Mouse (Mus musculus): ENCODE measurements around the gene Sult1a1.

The Sult1a1 gene

GRCm38 (mm10) chr7:126676207-126676606, at the start of gene Sult1a1:
TSS of gene Sult1a1 (minus strand) at chr7:126676432.
- DNase-seq (ENCODE audit: low spot score) = no peak

- DNase-seq (ENCODE audit: low spot score) = no peak
These were observed 49.4 kb upstream of the Sult1a1 start for GRCm38 (mm10) chr7:126725667-126726066.

- DNase-seq (ENCODE audit: low spot score) = no peak
These were observed 48.8 kb upstream of the Sult1a1 start for GRCm38 (mm10) chr7:126725077-126725476.

GRCm38 (mm10) chr7:126721635-126722034, 45.4 kb upstream of the Sult1a1 start:
- no peak for DNase-seq (ENCODE audit: low spot score)

GRCm38 (mm10) chr7:126718787-126719337, 42.6 kb upstream of the Sult1a1 start:
- DNase-seq (ENCODE audit: low spot score) = no peak

GRCm38 (mm10) chr7:126717566-126717965, 41.3 kb upstream of the Sult1a1 start:
- DNase-seq (ENCODE audit: low spot score) = no peak

GRCm38 (mm10) chr7:126715679-126716078, 39.4 kb upstream of the Sult1a1 start:
- no peak for DNase-seq (ENCODE audit: low spot score)

- DNase-seq (ENCODE audit: low spot score) = no peak
These were observed 35.7 kb upstream of the Sult1a1 start for GRCm38 (mm10) chr7:126711910-126712309.

- no peak for DNase-seq (ENCODE audit: low spot score)
These were observed 34.0 kb upstream of the Sult1a1 start for GRCm38 (mm10) chr7:126710266-126710665.

GRCm38 (mm10) chr7:126708175-126708952, 32.1 kb upstream of the Sult1a1 start:
- DNase-seq (ENCODE audit: low spot score) = no peak

GRCm38 (mm10) chr7:126707442-126708174, 31.4 kb upstream of the Sult1a1 start, which contains the start of gene Coro1a:
TSS of gene Coro1a (minus strand) at chr7:126707787.
- DNase-seq (ENCODE audit: low spot score) = no peak

- DNase-seq (ENCODE audit: low spot score) = peak; percentile 71
These were observed 28.1 kb upstream of the Sult1a1 start for GRCm38 (mm10) chr7:126704121-126704980.

- DNase-seq (ENCODE audit: low spot score) = no peak
These were observed 27.5 kb upstream of the Sult1a1 start for GRCm38 (mm10) chr7:126703757-126704077.

- no peak for DNase-seq (ENCODE audit: low spot score)
These were observed 26.9 kb upstream of the Sult1a1 start for GRCm38 (mm10) chr7:126702861-126703756.

- DNase-seq (ENCODE audit: low spot score) = no peak
These were observed 26.1 kb upstream of the Sult1a1 start for GRCm38 (mm10) chr7:126702358-126702757.

GRCm38 (mm10) chr7:126701559-126702357, 25.5 kb upstream of the Sult1a1 start:
- no peak for DNase-seq (ENCODE audit: low spot score)

GRCm38 (mm10) chr7:126701070-126701469, 24.8 kb upstream of the Sult1a1 start:
- DNase-seq (ENCODE audit: low spot score) = peak; percentile 81

- no peak for DNase-seq (ENCODE audit: low spot score)
These were observed 24.1 kb upstream of the Sult1a1 start for GRCm38 (mm10) chr7:126700063-126701015.

GRCm38 (mm10) chr7:126697838-126698237, 21.6 kb upstream of the Sult1a1 start:
- no peak for DNase-seq (ENCODE audit: low spot score)

Data from spleen, adult 12 weeks (tissue).